33 mouse cellular contexts compared by ENCODE assay signal in genomic region chr1:156284207-156284606, GRCm38 (mm10). TPM values are rescaled to one million over a fixed set of nuclear protein-coding genes. Genes with fewer than 3 reads are reported as not detected.
A peak's percentile ranks its signal among the peaks of the same experiment; 100 is the strongest.
DNase-seq lines count a peak whose midpoint lies in the region; ATAC-seq and TF ChIP-seq lines count a peak whose summit lies in the region.
"Had no signal": no experiment of that assay in that cellular context is flagged by ENCODE, and none has a peak within 500 bp of the region (broad histone marks: within the 10 kb centered on the region; RNA-seq: fewer than 3 reads in every experiment).

No protein-coding gene starts in this region.

- H3K27ac ChIP-seq in heart, embryonic 12.5 days (ENCODE audit: poor library complexity, severe bottlenecking), result no peak overlapping the region
- H3K27ac ChIP-seq in gastrocnemius, adult 2 months, result no peak overlapping the region
- H3K27ac ChIP-seq: forebrain, embryonic 13.5 days; heart, adult 2 months; heart, embryonic 15.5 days; hindbrain, embryonic 14.5 days; limb, embryonic 15.5 days; liver, embryonic 13.5 days; macrophage; midbrain, embryonic 10.5 days; midbrain, embryonic 15.5 days; neural tube, embryonic 12.5 days had no signal

- intact Hi-C loops in heart, postnatal 14 days (cut with DNase I), result no loop called here
- intact Hi-C loops in gastrocnemius, adult 2 months (cut with DNase I), result no loop called here

- no peaks in the 10 kb centered on the region for H3K9me3 ChIP-seq in heart, embryonic 12.5 days (replicated peaks)
- H3K9me3 ChIP-seq: forebrain, embryonic 13.5 days; heart, embryonic 15.5 days; limb, embryonic 15.5 days; liver, embryonic 13.5 days; midbrain, embryonic 10.5 days; midbrain, embryonic 15.5 days; neural tube, embryonic 12.5 days had no signal

- H3K4me3 ChIP-seq in heart, embryonic 12.5 days, result no peak overlapping the region
- no peak overlapping the region for H3K4me3 ChIP-seq in gastrocnemius, adult 2 months
- H3K4me3 ChIP-seq: forebrain, embryonic 13.5 days; heart, adult 2 months; heart, embryonic 15.5 days; limb, embryonic 15.5 days; liver, embryonic 13.5 days; midbrain, embryonic 10.5 days; midbrain, embryonic 15.5 days; neural tube, embryonic 12.5 days had no signal

- H3K9ac ChIP-seq in heart, embryonic 12.5 days, result no peak overlapping the region
- H3K9ac ChIP-seq: forebrain, embryonic 13.5 days; heart, embryonic 15.5 days; hindbrain, embryonic 14.5 days; limb, embryonic 15.5 days; liver, embryonic 13.5 days; midbrain, embryonic 15.5 days; neural tube, embryonic 12.5 days had no signal

- no peaks in the 10 kb centered on the region for H3K27me3 ChIP-seq in heart, embryonic 12.5 days (replicated peaks)
- H3K27me3 ChIP-seq: forebrain, embryonic 13.5 days; heart, embryonic 15.5 days; limb, embryonic 15.5 days; liver, embryonic 13.5 days; midbrain, embryonic 15.5 days; neural tube, embryonic 12.5 days had no signal

- DNase-seq in heart, postnatal 14 days, result no peak
- DNase-seq in CD4-positive helper T cell, adult 2 months (ENCODE audit: low read depth, low spot score), result peak; percentile 11
- peak; percentile 29 for DNase-seq in thymus, postnatal 25 days
- no peak for DNase-seq in adrenal gland, postnatal 25 days
- DNase-seq in adrenal gland, adult (ENCODE audit: inconsistent age in 2 of 2, low spot score in 1 of 2), result no peak
- DNase-seq in gastrocnemius, adult 2 months, result no peak
- DNase-seq: adrenal gland, adult 8-10 months; cerebellum, adult 8-10 months; cerebellum, postnatal 25 days; gastrocnemius, postnatal 36 days; heart, adult 2 months; heart, postnatal 4 days; kidney, adult 9 months; kidney, postnatal 10 days; left cerebral cortex, postnatal 4 days; liver, embryonic 13.5 days; right cerebral cortex, adult 18-20 months had no signal

- no peaks in the 10 kb centered on the region for H3K36me3 ChIP-seq in heart, embryonic 12.5 days
- H3K36me3 ChIP-seq: heart, embryonic 15.5 days; limb, embryonic 15.5 days; liver, embryonic 13.5 days; midbrain, embryonic 10.5 days; midbrain, embryonic 15.5 days; neural tube, embryonic 12.5 days had no signal

- no peak for TF ChIP-seq CTCF in gastrocnemius, adult 2 months (IDR thresholded peaks at IDR 0.05)

- ATAC-seq in heart, embryonic 12.5 days (ENCODE audit: insufficient number of reproducible peaks, low FRiP score), result no peak
- peak; percentile 70 for ATAC-seq in megakaryocyte progenitor cell, adult 5-6 weeks (replicated peaks; ENCODE audit: poor library complexity)
- ATAC-seq: activated CD4-positive, CD25-positive, alpha-beta regulatory T cell, adult 4 months; CD4-positive, CD25-positive, alpha-beta regulatory T cell, adult 4 months; forebrain, embryonic 13.5 days; intestine, postnatal 0 days; lung, postnatal 0 days; midbrain, embryonic 15.5 days had no signal

- H3K4me2 ChIP-seq in heart, embryonic 12.5 days, result peak overlapping the region; percentile 22; the same call in 1 of the 2 replicates
- H3K4me2 ChIP-seq: forebrain, embryonic 13.5 days; heart, embryonic 15.5 days; hindbrain, embryonic 14.5 days; limb, embryonic 15.5 days; liver, embryonic 13.5 days; midbrain, embryonic 15.5 days; neural tube, embryonic 12.5 days had no signal

- peaks cover 7% of the 10 kb centered on the region for H3K4me1 ChIP-seq in heart, embryonic 12.5 days (replicated peaks)
- H3K4me1 ChIP-seq: limb, embryonic 15.5 days; liver, embryonic 13.5 days; midbrain, embryonic 10.5 days; midbrain, embryonic 15.5 days; neural tube, embryonic 12.5 days had no signal

- 29% methylated on average over 10 of the region's 10 CpGs for WGBS in heart, embryonic 12.5 days

RNA-seq across cellular contexts. Expression of gene Tdrd5, which starts 19.3 kb away (rescaled TPM):
- 0.10 TPM in 1 of 2 replicates, not detected in the other for polyA plus RNA-seq in heart, embryonic 12.5 days (2016; fragmentation: Nextera tagmentation; extraction: Ambion mirVana)
- 1 to 10 TPM in 1 of 2 experiments, not detected in 1; 1.9 TPM for total RNA-seq in heart, postnatal 14 days (2021)
- 0.05 TPM in 1 of 2 replicates, not detected in the other for total RNA-seq in megakaryocyte progenitor cell, adult 5-6 weeks (2015)
- 0.07 TPM in 1 of 2 replicates, not detected in the other for total RNA-seq in megakaryocyte progenitor cell, adult 5-6 weeks (2017)
- total RNA-seq in adrenal gland, postnatal 25 days (2021), result not detected in 2 replicates
- not detected for total RNA-seq in gastrocnemius, adult 2 months (2021)
- total RNA-seq: heart, adult 2 months had no signal
- polyA plus RNA-seq: activated CD4-positive, CD25-positive, alpha-beta regulatory T cell, adult 4 months; CD4-positive, CD25-positive, alpha-beta regulatory T cell, adult 4 months; heart, adult 2 months; large intestine, adult 2 months; macrophage had no signal

RNA-seq across cellular contexts. Expression of gene Nphs2, which starts 26.3 kb away (rescaled TPM):
- polyA plus RNA-seq in heart, embryonic 12.5 days (2016; fragmentation: Nextera tagmentation; extraction: Ambion mirVana), result not detected in 2 replicates
- total RNA-seq in heart, postnatal 14 days (2021), result under 1 TPM; 0.10 to 0.32 TPM
- not detected in 2 replicates for total RNA-seq in megakaryocyte progenitor cell, adult 5-6 weeks (2015)
- total RNA-seq in megakaryocyte progenitor cell, adult 5-6 weeks (2017), result not detected in 2 replicates
- total RNA-seq in adrenal gland, postnatal 25 days (2021), result not detected in 2 replicates
- not detected for total RNA-seq in gastrocnemius, adult 2 months (2021)
- total RNA-seq: adrenal gland, adult 8-10 months; gastrocnemius, postnatal 36 days; heart, adult 2 months had no signal
- polyA plus RNA-seq: activated CD4-positive, CD25-positive, alpha-beta regulatory T cell, adult 4 months; CD4-positive, CD25-positive, alpha-beta regulatory T cell, adult 4 months; embryonic facial prominence, embryonic 11.5 days; forebrain, embryonic 13.5 days; heart, adult 2 months; liver, embryonic 13.5 days; macrophage; midbrain, embryonic 10.5 days; neural tube, embryonic 12.5 days had no signal

Comparison
In these comparisons a context has a peak if more than half of its experiments do, and no peak if none do; other contexts are left out.
1. DNase-seq: peak in CD4-positive helper T cell, adult 2 months (single experiment) and thymus, postnatal 25 days (single experiment); none in heart, postnatal 14 days (0 of 2), adrenal gland, postnatal 25 days (single experiment), adrenal gland, adult (0 of 2) and gastrocnemius, adult 2 months (single experiment).